Mouse (Mus musculus) forebrain, embryonic 11.5 days (tissue): ENCODE measurements around the gene Sgpl1. TPM values are rescaled to one million over a fixed set of nuclear protein-coding genes. Genes with fewer than 3 reads are reported as not detected.

Experiments used
- ATAC-seq: fragments of 200-750 bp; cut with Nextera tagmentation; replicated peaks from 2 replicates; pipeline ENCODE4 v1.8.0; 2017; ENCODE audit warnings: moderate TSS enrichment; ENCODE audit not compliant: low FRiP score
- DNase-seq: peaks from one replicate; pipeline ENCODE4 v3.0.0-alpha.2; 2017; ENCODE audit warnings: low spot score
- H3K27ac ChIP-seq: fragments of 300-500 bp; sonication (generic); 2 replicates; pipeline ENCODE4 v1.5.1; 2014; ENCODE audit warnings: low read depth, low read length
- H3K27me3 ChIP-seq: fragments of 300-500 bp; sonication (generic); 2 replicates; pipeline ENCODE4 v1.6.1; 2014; ENCODE audit warnings: mild to moderate bottlenecking, low read length, mixed read lengths; ENCODE audit not compliant: control insufficient read depth, insufficient read depth
- H3K36me3 ChIP-seq: fragments of 300-500 bp; sonication (generic); 2 replicates; pipeline ENCODE4 v1.6.1; 2014; ENCODE audit warnings: mild to moderate bottlenecking, low read length, moderate library complexity, mixed read lengths; ENCODE audit not compliant: control insufficient read depth, insufficient read depth
- H3K4me1 ChIP-seq: fragments of 300-500 bp; sonication (generic); replicated peaks from 2 replicates; pipeline ENCODE4 v1.6.1; 2014; ENCODE audit warnings: low read length, mixed read lengths; ENCODE audit not compliant: control insufficient read depth, insufficient read depth
- H3K4me2 ChIP-seq: fragments of 300-500 bp; sonication (generic); 2 replicates; pipeline ENCODE4 v1.6.1; 2014; ENCODE audit warnings: low read depth, mild to moderate bottlenecking, low read length, moderate library complexity, mixed read lengths; ENCODE audit not compliant: severe bottlenecking
- H3K4me3 ChIP-seq: fragments of 300-500 bp; sonication (generic); 2 replicates; pipeline ENCODE4 v1.5.1; 2014; ENCODE audit warnings: low read depth, low read length
- H3K9ac ChIP-seq: fragments of 300-500 bp; sonication (generic); 2 replicates; pipeline ENCODE4 v1.6.1; 2014; ENCODE audit warnings: low read length
- H3K9me3 ChIP-seq: fragments of 300-500 bp; sonication (generic); 2 replicates; pipeline ENCODE4 v1.6.1; 2016; ENCODE audit warnings: low read length, mixed read lengths; ENCODE audit not compliant: control insufficient read depth
- WGBS: fragments of 180-500 bp; shearing (Covaris S2); extraction: QIAGEN DNeasy Blood & Tissue Kit; methylation state at CpG from one replicate; pipeline ENCODE4 v1.1.7; 2014; 5-methylcytosine and 5-hydroxymethylcytosine counted together
- polyA plus RNA-seq: library from polyadenylated mRNA; unstranded; fragments of >200 nt; fragmentation: Nextera tagmentation; extraction: Ambion mirVana; gene quantifications from 2 replicates; pipeline ENCODE4 v1.2.1, GENCODE M21; 2014

Sgpl1 gene
- polyA plus RNA-seq, 1 experiment from 2014 or later, result 78.0 TPM

DNA sequence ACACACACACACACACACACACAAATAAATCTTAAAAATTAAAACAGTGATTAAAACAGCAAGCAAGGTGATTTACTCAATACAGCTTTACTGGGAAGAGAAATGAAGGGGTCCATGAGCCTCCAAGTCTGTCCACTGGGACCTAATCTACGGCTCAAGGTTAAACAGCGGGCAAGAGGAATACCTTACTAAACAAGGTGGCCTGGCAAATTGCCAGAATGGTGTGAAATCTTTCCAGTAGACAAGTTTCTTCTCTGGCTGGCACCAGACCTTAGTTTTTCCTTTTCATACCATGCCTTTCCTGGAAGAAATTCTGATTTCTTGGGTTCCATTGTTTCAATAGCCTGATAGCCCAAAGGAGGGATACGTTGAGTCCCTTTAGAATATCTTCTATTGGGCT is 59.0 kb downstream of the Sgpl1 start:
- Histone ChIP-seq H3K4me1 (peaks cover 12% of the 10 kb centered on the region; the same call in 1 of the 2 replicates), H3K4me3 (no peak overlapping the region), H3K36me3 (no peaks in the 10 kb centered on the region), H3K27ac (no peak overlapping the region), H3K4me2 (no peak overlapping the region), H3K9ac (no peak overlapping the region), H3K27me3 (no peaks in the 10 kb centered on the region), H3K9me3 (no peaks in the 10 kb centered on the region)
- ATAC-seq, result no peak
- WGBS, result 96% methylated on average over 3 of the region's 3 CpGs
- DNase-seq, result no peak

- Histone ChIP-seq H3K4me1 (peaks cover 12% of the 10 kb centered on the region; the same call in 1 of the 2 replicates), H3K4me3 (no peak overlapping the region), H3K9ac (no peak overlapping the region), H3K27ac (no peak overlapping the region), H3K9me3 (no peaks in the 10 kb centered on the region), H3K36me3 (no peaks in the 10 kb centered on the region), H3K4me2 (no peak overlapping the region), H3K27me3 (no peaks in the 10 kb centered on the region)
- 24% methylated on average over 3 of the region's 3 CpGs for WGBS
- 0 out of 2 replicates have a peak, but pooled peaks have one; percentile 33 for ATAC-seq
- no peak for DNase-seq
Measured at GRCm38 (mm10) chr10:61086502-61086901, 61.0 kb downstream of the Sgpl1 start.

DNA sequence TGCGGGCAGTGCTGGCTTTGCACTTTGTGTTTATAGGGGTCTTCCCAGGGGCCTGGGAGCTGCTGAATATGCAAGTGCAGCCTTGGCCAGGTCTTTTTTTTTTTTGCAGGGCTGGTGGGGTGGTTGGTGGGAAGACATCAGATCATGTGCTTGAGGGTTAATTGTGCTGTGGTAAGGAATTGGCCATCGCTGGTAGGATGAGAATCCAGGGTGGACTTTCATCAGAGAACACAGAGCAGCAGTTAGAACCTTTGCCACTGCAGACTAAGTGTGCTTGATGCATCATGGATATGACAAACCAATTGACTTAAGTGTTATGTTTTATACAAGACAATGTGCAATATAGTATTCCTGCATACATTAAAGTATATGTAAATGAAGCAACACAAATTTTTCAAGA is 62.1 kb downstream of the Sgpl1 start:
- WGBS, result 91% methylated on average over 2 of the region's 2 CpGs
- H3K4me2 ChIP-seq, result no peak overlapping the region
- no peaks in the 10 kb centered on the region for H3K36me3 ChIP-seq
- H3K4me1 ChIP-seq, result peaks cover 13% of the 10 kb centered on the region; the same call in 1 of the 2 replicates
- no peak overlapping the region for H3K27ac ChIP-seq
- H3K4me3 ChIP-seq, result no peak overlapping the region
- ATAC-seq (no peak), DNase-seq (no peak)
- H3K9ac ChIP-seq, result no peak overlapping the region
- no peaks in the 10 kb centered on the region for H3K27me3 ChIP-seq
- H3K9me3 ChIP-seq, result no peaks in the 10 kb centered on the region

GRCm38 (mm10) chr10:61080931-61081255 is 66.6 kb downstream of the Sgpl1 start:
- no peaks in the 10 kb centered on the region for H3K36me3 ChIP-seq
- WGBS, result 87% methylated on average over 11 of the region's 11 CpGs
- H3K9ac ChIP-seq, result no peak overlapping the region
- H3K27ac ChIP-seq, result peak overlapping the region; percentile 31; the same call in 1 of the 2 replicates
- no peak overlapping the region for H3K4me2 ChIP-seq
- peaks cover 4% of the 10 kb centered on the region; the same call in 1 of the 2 replicates for H3K4me1 ChIP-seq
- DNase-seq, result no peak
- no peaks in the 10 kb centered on the region for H3K9me3 ChIP-seq
- H3K4me3 ChIP-seq, result no peak overlapping the region
- H3K27me3 ChIP-seq, result no peaks in the 10 kb centered on the region
- ATAC-seq, result 0 out of 2 replicates have a peak, but pooled peaks have one; percentile 16

DNA sequence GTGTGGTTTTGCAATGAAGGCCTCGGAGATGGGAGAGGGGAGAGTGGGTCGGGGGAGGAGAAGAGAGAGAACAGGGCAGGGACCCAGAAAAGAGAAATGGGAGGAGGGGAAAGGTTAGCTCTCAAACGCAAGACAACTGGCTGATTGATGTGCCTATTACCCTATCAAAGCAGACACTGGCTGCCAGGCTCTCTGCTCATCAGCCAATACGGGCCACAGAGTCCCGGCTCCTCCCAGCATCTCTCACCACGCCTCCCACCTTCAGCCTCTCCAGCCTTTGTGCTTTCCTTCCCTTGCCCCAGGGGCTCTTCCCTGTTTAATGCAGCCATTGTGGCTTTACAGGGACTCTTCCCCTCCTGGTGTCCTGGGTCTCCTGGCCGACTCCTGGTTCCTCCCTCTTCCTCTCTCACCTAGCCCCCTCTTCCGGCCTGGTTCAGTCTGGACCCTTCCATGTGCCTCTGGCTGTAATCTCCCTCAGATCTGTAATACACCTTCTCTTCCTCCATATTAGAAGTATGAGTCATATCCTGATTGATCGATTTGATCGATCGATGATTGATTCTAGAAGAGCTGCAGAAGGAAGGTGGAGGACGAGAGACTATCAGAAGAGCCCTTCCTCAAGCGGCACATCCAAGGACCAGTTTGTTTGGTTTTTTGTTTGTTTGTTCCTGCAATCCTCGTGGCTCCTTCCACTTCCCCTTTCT is 67.1 kb downstream of the Sgpl1 start:
- no peaks in the 10 kb centered on the region for H3K27me3 ChIP-seq
- H3K9ac ChIP-seq, result peak overlapping the region; percentile 52
- 37% methylated on average over 14 of the region's 14 CpGs for WGBS
- peak overlapping the region; percentile 22; the same call in 1 of the 2 replicates for H3K4me2 ChIP-seq
- peak overlapping the region; percentile 64 for H3K27ac ChIP-seq
- peaks cover 4% of the 10 kb centered on the region; the same call in 1 of the 2 replicates for H3K4me1 ChIP-seq
- no peaks in the 10 kb centered on the region for H3K9me3 ChIP-seq
- H3K36me3 ChIP-seq, result no peaks in the 10 kb centered on the region
- H3K4me3 ChIP-seq, result no peak overlapping the region
- peak; percentile 88 for DNase-seq
- peak; percentile 98 for ATAC-seq

DNA sequence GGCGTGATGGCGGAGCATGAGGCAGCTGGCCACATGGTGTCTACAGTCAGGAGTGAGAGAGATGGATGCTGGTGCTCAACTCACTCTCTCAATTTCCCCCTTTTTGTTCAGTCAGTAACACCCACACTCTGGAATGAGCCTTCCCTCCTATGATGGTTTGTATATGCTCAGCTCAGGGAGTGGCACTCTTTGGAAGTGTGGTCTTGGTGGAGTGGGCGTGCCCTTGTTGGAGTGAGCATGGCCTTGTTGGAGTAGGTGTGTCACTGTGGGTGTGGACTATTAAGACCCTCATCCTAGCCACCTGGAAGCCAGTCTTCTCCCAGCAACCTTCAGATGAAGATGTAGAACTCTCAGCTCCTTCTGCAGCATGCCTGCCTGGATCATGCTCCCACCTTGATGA is 71.9 kb downstream of the Sgpl1 start:
- Histone ChIP-seq H3K9ac (no peak overlapping the region), H3K4me2 (no peak overlapping the region), H3K27ac (no peak overlapping the region), H3K4me3 (no peak overlapping the region), H3K9me3 (no peaks in the 10 kb centered on the region), H3K27me3 (no peaks in the 10 kb centered on the region), H3K36me3 (no peaks in the 10 kb centered on the region), H3K4me1 (peaks cover 4% of the 10 kb centered on the region; the same call in 1 of the 2 replicates)
- DNase-seq (no peak), ATAC-seq (no peak)
- 94% methylated on average over 3 of the region's 3 CpGs for WGBS

DNA sequence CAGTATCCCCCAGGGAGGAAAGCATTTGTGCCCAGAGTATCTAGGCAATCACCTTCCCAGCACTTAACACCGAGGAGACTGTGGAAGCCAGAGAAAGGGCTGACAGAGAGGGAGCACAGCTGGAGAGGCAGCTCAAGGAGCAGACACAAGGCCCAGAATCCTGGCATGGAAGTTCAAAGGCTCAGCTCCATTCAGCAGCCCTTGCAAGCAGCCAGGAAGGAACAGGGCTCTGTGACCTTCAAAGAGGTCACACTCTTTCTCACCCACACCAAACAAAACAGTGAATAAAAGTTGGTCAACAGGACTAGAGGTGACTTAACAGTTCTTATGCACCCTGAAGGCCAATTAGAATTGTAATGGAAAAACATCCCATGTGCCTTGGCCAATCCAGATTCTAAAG is 72.9 kb downstream of the Sgpl1 start:
- Histone ChIP-seq H3K36me3 (no peaks in the 10 kb centered on the region), H3K4me2 (no peak overlapping the region), H3K9me3 (no peaks in the 10 kb centered on the region), H3K4me3 (no peak overlapping the region), H3K4me1 (no peaks in the 10 kb centered on the region), H3K27ac (no peak overlapping the region), H3K9ac (no peak overlapping the region), H3K27me3 (no peaks in the 10 kb centered on the region)
- WGBS, result 5% methylated on average over 1 of the region's 1 CpGs
- DNase-seq (no peak), ATAC-seq (no peak)

DNA sequence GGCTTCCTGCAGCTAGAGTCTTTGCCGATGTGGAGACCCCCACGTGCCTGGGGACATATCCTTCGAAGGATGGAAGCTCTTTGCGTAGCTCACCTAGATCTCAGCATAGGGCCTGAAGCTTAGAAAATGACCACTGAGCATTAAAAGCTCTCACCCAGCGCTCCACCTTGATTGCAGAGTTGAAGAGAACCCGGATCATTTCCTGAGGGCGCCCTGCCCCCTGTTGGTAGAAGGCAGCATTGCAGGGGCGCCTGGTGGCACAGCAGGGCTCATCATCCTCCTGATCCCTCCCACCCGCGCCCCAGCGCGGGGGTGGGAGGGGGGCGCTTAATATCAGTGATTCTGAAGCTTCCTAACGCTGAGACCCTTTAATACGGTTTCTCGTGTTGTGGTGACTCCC is 75.2 kb downstream of the Sgpl1 start:
- Histone ChIP-seq H3K9ac (no peak overlapping the region), H3K4me2 (no peak overlapping the region), H3K27me3 (no peaks in the 10 kb centered on the region), H3K4me1 (peaks cover 3% of the 10 kb centered on the region), H3K27ac (no peak overlapping the region), H3K36me3 (no peaks in the 10 kb centered on the region), H3K9me3 (no peaks in the 10 kb centered on the region), H3K4me3 (no peak overlapping the region)
- 16% methylated on average over 16 of the region's 16 CpGs for WGBS
- no peak for ATAC-seq
- DNase-seq, result peak; percentile 85

- Histone ChIP-seq H3K4me1 (peaks cover 10% of the 10 kb centered on the region), H3K9me3 (no peaks in the 10 kb centered on the region), H3K4me3 (no peak overlapping the region; the same call in 1 of the 2 replicates), H3K27ac (no peak overlapping the region), H3K36me3 (no peaks in the 10 kb centered on the region), H3K4me2 (peak overlapping the region; percentile 9; the same call in 1 of the 2 replicates), H3K27me3 (no peaks in the 10 kb centered on the region), H3K9ac (no peak overlapping the region)
- ATAC-seq (no peak), DNase-seq (no peak)
- 8% methylated on average over 13 of the region's 13 CpGs for WGBS
Measured at GRCm38 (mm10) chr10:61069248-61069647, 78.3 kb downstream of the Sgpl1 start.
